Comparison of ENCODE assay signal across 8 mouse cellular contexts in genomic region chr2:93462760-93463159, GRCm38 (mm10). TPM values are rescaled to one million over a fixed set of nuclear protein-coding genes. Genes with fewer than 3 reads are reported as not detected.
DNase-seq lines count a peak whose midpoint lies in the region; ATAC-seq lines count a peak whose summit lies in the region.

Gene Cd82, minus strand, starts transcription at chr2:93463140.

- DNase-seq in spleen, adult 12 weeks (ENCODE audit: low spot score), result peak; percentile 73
- no peak for DNase-seq in spleen, adult 18-20 months
- DNase-seq in heart, adult 9 months (ENCODE audit: low spot score in 2 of 2), result peak; percentile 75 to 80
- no peak for DNase-seq in cerebellum, adult 18-20 months

- ATAC-seq in embryonic facial prominence, embryonic 12.5 days (ENCODE audit: insufficient number of reproducible peaks, insufficient read depth, low FRiP score, low TSS enrichment), result peak; percentile 68
- peak; percentile 85 for ATAC-seq in kidney, embryonic 14.5 days (ENCODE audit: low FRiP score, low TSS enrichment)
- ATAC-seq in liver, embryonic 15.5 days (ENCODE audit: insufficient read depth), result peak; percentile 88
- ATAC-seq in neural tube, embryonic 13.5 days (ENCODE audit: low read depth), result peak; percentile 83

- no peaks in the 10 kb centered on the region for H3K9me3 ChIP-seq in embryonic facial prominence, embryonic 12.5 days
- no peaks in the 10 kb centered on the region for H3K9me3 ChIP-seq in kidney, embryonic 14.5 days (ENCODE audit: control insufficient read depth, low read length)
- H3K9me3 ChIP-seq in liver, embryonic 15.5 days (replicated peaks), result no peaks in the 10 kb centered on the region
- no peaks in the 10 kb centered on the region for H3K9me3 ChIP-seq in neural tube, embryonic 13.5 days

- H3K4me1 ChIP-seq in embryonic facial prominence, embryonic 12.5 days, result peaks cover 19% of the 10 kb centered on the region; the same call in 1 of the 2 replicates
- H3K4me1 ChIP-seq in kidney, embryonic 14.5 days (ENCODE audit: control insufficient read depth, insufficient read depth, low read length), result peaks cover 11% of the 10 kb centered on the region; the same call in 1 of the 2 replicates
- peaks cover 93% of the 10 kb centered on the region for H3K4me1 ChIP-seq in liver, embryonic 15.5 days (replicated peaks)
- peaks cover 14% of the 10 kb centered on the region for H3K4me1 ChIP-seq in neural tube, embryonic 13.5 days (replicated peaks)

- H3K9ac ChIP-seq in embryonic facial prominence, embryonic 12.5 days, result peak within 1 kb of the TSS; percentile 47
- H3K9ac ChIP-seq in kidney, embryonic 14.5 days (ENCODE audit: low read depth, low read length), result peak within 1 kb of the TSS; percentile 57
- H3K9ac ChIP-seq in liver, embryonic 15.5 days, result peak within 1 kb of the TSS; percentile 87
- H3K9ac ChIP-seq in neural tube, embryonic 13.5 days, result peak within 1 kb of the TSS; percentile 60

- peak within 1 kb of the TSS; percentile 84 for H3K4me2 ChIP-seq in embryonic facial prominence, embryonic 12.5 days (replicated peaks)
- peak within 1 kb of the TSS; percentile 77 for H3K4me2 ChIP-seq in kidney, embryonic 14.5 days (replicated peaks; ENCODE audit: low read depth, low read length)
- H3K4me2 ChIP-seq in liver, embryonic 15.5 days, result peak within 1 kb of the TSS; percentile 92
- peak within 1 kb of the TSS; percentile 62 for H3K4me2 ChIP-seq in neural tube, embryonic 13.5 days

- peak within 1 kb of the TSS; percentile 45 for H3K4me3 ChIP-seq in embryonic facial prominence, embryonic 12.5 days
- H3K4me3 ChIP-seq in kidney, embryonic 14.5 days (ENCODE audit: low read length), result peak within 1 kb of the TSS; percentile 46
- H3K4me3 ChIP-seq in liver, embryonic 15.5 days (replicated peaks), result peak within 1 kb of the TSS; percentile 84
- H3K4me3 ChIP-seq in neural tube, embryonic 13.5 days, result peak within 1 kb of the TSS; percentile 39

- H3K36me3 ChIP-seq in embryonic facial prominence, embryonic 12.5 days, result no peaks in the 10 kb centered on the region
- no peaks in the 10 kb centered on the region for H3K36me3 ChIP-seq in kidney, embryonic 14.5 days (ENCODE audit: control insufficient read depth, insufficient read depth, low read length)
- peaks cover 15% of the 10 kb centered on the region for H3K36me3 ChIP-seq in liver, embryonic 15.5 days (replicated peaks)
- H3K36me3 ChIP-seq in neural tube, embryonic 13.5 days, result no peaks in the 10 kb centered on the region

- 4% methylated on average over 20 of the region's 20 CpGs for WGBS in embryonic facial prominence, embryonic 12.5 days
- 2% methylated on average over 20 of the region's 20 CpGs for WGBS in kidney, embryonic 14.5 days
- WGBS in liver, embryonic 15.5 days (ENCODE audit: insufficient replicate concordance), result 4% methylated on average over 20 of the region's 20 CpGs
- 3% methylated on average over 20 of the region's 20 CpGs for WGBS in neural tube, embryonic 13.5 days

- peak within 1 kb of the TSS; percentile 46; the same call in 1 of the 2 replicates for H3K27ac ChIP-seq in embryonic facial prominence, embryonic 12.5 days
- H3K27ac ChIP-seq in kidney, embryonic 14.5 days (ENCODE audit: low read depth, low read length), result peak within 1 kb of the TSS; percentile 71; the same call in 1 of the 2 replicates
- peak within 1 kb of the TSS; percentile 98 for H3K27ac ChIP-seq in liver, embryonic 15.5 days (replicated peaks)
- H3K27ac ChIP-seq in neural tube, embryonic 13.5 days (replicated peaks), result peak within 1 kb of the TSS; percentile 57

- H3K27me3 ChIP-seq in embryonic facial prominence, embryonic 12.5 days, result peaks cover 5% of the 10 kb centered on the region; the same call in 1 of the 2 replicates
- H3K27me3 ChIP-seq in kidney, embryonic 14.5 days (ENCODE audit: control insufficient read depth, insufficient read depth, low read length), result 0 out of 2 replicates have a peak, but pooled peaks cover 7% of the 10 kb centered on the region
- no peaks in the 10 kb centered on the region for H3K27me3 ChIP-seq in liver, embryonic 15.5 days
- H3K27me3 ChIP-seq in neural tube, embryonic 13.5 days, result peaks cover 34% of the 10 kb centered on the region

RNA-seq across cellular contexts. Expression of gene Cd82, which starts in this region (rescaled TPM):
- polyA plus RNA-seq in embryonic facial prominence, embryonic 12.5 days (2016; fragmentation: Nextera tagmentation; extraction: Ambion mirVana), result 24.6 and 25.0 TPM in 2 replicates
- 17.4 and 27.4 TPM in 2 replicates for polyA plus RNA-seq in kidney, embryonic 14.5 days (2014; fragmentation: Nextera tagmentation; extraction: Ambion mirVana)
- polyA plus RNA-seq in liver, embryonic 15.5 days (2015; fragmentation: Nextera tagmentation; extraction: Ambion mirVana), result 113 and 118 TPM in 2 replicates
- 23.9 and 26.8 TPM in 2 replicates for polyA plus RNA-seq in neural tube, embryonic 13.5 days (2015; fragmentation: Nextera tagmentation; extraction: Ambion mirVana)

Comparison
In these comparisons a context has a peak if more than half of its experiments do, and no peak if none do; other contexts are left out.
1. DNase-seq: peak in spleen, adult 12 weeks (single experiment) and heart, adult 9 months (2 of 2); none in spleen, adult 18-20 months (0 of 2) and cerebellum, adult 18-20 months (0 of 2).
2. H3K27ac ChIP-seq: peak in every context shown above with its lines; median percentile 98 in liver, embryonic 15.5 days; 71 in kidney, embryonic 14.5 days; 57 in neural tube, embryonic 13.5 days; 46 in embryonic facial prominence, embryonic 12.5 days.
3. Peak in every context shown above with its lines, with median percentiles within 50 percentile points of each other: ATAC-seq, H3K4me2 ChIP-seq, H3K4me3 ChIP-seq and H3K9ac ChIP-seq.